Mouse (Mus musculus): ENCODE data around the gene Slc12a7.
"Not testable (repeated sequence)": the region's sequence is repeated elsewhere in the genome, so short reads cannot be mapped to it uniquely, and the experiment has no call there.

Slc12a7 gene

GRCm38 (mm10) chr13:73713204-73713603 is 19.7 kb upstream of the Slc12a7 start:
- intact Hi-C loops (cut with DNase I): loop anchor here (5.0 kb wide), 1 partner anchor 66 kb away; no protein-coding TSS in a partner anchor

GRCm38 (mm10) chr13:73714020-73714419 is 18.9 kb upstream of the Slc12a7 start:
- intact Hi-C loops (cut with DNase I): loop anchor here (5.0 kb wide), 1 partner anchor 67 kb away; no protein-coding TSS in a partner anchor

- intact Hi-C loops (cut with DNase I): loop anchor here (2.0 to 5.0 kb wide), 2 partner anchors 189 to 206 kb away; no protein-coding TSS in a partner anchor
Measured at GRCm38 (mm10) chr13:73718225-73718624, 14.7 kb upstream of the Slc12a7 start.

- intact Hi-C loops (cut with DNase I): no loop called here
Measured at GRCm38 (mm10) chr13:73720241-73720640, 12.7 kb upstream of the Slc12a7 start.

- intact Hi-C loops (cut with DNase I): no loop called here
Measured at GRCm38 (mm10) chr13:73723081-73723668, 9.7 kb upstream of the Slc12a7 start.

GRCm38 (mm10) chr13:73725315-73725714 is 7.6 kb upstream of the Slc12a7 start:
- intact Hi-C loops (cut with DNase I): no loop called here

- intact Hi-C loops (cut with DNase I): no loop called here
Measured at GRCm38 (mm10) chr13:73727621-73728025, 5.3 kb upstream of the Slc12a7 start.

GRCm38 (mm10) chr13:73728633-73729032 is 4.3 kb upstream of the Slc12a7 start:
- intact Hi-C loops (cut with DNase I): no loop called here

- intact Hi-C loops (cut with DNase I): no loop called here
Measured at GRCm38 (mm10) chr13:73730913-73731312, 2.0 kb upstream of the Slc12a7 start.

GRCm38 (mm10) chr13:73732235-73732634 is 659 bp upstream of the Slc12a7 start:
- intact Hi-C loops (cut with DNase I): no loop called here

GRCm38 (mm10) chr13:73734379-73734778 is 1.5 kb downstream of the Slc12a7 start:
- intact Hi-C loops (cut with DNase I): no loop called here

GRCm38 (mm10) chr13:73735270-73735669 is 2.4 kb downstream of the Slc12a7 start:
- intact Hi-C loops (cut with DNase I): no loop called here

GRCm38 (mm10) chr13:73735928-73736327 is 3.0 kb downstream of the Slc12a7 start:
- intact Hi-C loops (cut with DNase I): no loop called here

- intact Hi-C loops (cut with DNase I): no loop called here
Measured at GRCm38 (mm10) chr13:73736943-73737342, 4.0 kb downstream of the Slc12a7 start.

GRCm38 (mm10) chr13:73740399-73740944 is 7.6 kb downstream of the Slc12a7 start:
- intact Hi-C loops (cut with DNase I): not testable (repeated sequence)

GRCm38 (mm10) chr13:73742944-73743343 is 10.1 kb downstream of the Slc12a7 start:
- intact Hi-C loops (cut with DNase I): no loop called here

GRCm38 (mm10) chr13:73743662-73744061 is 10.8 kb downstream of the Slc12a7 start:
- intact Hi-C loops (cut with DNase I): no loop called here

- intact Hi-C loops (cut with DNase I): no loop called here
Measured at GRCm38 (mm10) chr13:73748663-73749440, 16.0 kb downstream of the Slc12a7 start.

- intact Hi-C loops (cut with DNase I): no loop called here
Measured at GRCm38 (mm10) chr13:73750435-73750834, 17.5 kb downstream of the Slc12a7 start.

GRCm38 (mm10) chr13:73751284-73751683 is 18.4 kb downstream of the Slc12a7 start:
- intact Hi-C loops (cut with DNase I): no loop called here

- intact Hi-C loops (cut with DNase I): no loop called here
Measured at GRCm38 (mm10) chr13:73755809-73756208, 22.9 kb downstream of the Slc12a7 start.

- intact Hi-C loops (cut with DNase I): no loop called here
Measured at GRCm38 (mm10) chr13:73756916-73757315, 24.0 kb downstream of the Slc12a7 start.

All from adrenal gland (tissue).